Mouse (Mus musculus): ENCODE data around the gene Hoxd10. TPM values are rescaled to one million over a fixed set of nuclear protein-coding genes. Genes with fewer than 3 reads are reported as not detected.

Hoxd10 gene
- total RNA-seq, 2 experiments from 2014 or later, result not detected

DNA sequence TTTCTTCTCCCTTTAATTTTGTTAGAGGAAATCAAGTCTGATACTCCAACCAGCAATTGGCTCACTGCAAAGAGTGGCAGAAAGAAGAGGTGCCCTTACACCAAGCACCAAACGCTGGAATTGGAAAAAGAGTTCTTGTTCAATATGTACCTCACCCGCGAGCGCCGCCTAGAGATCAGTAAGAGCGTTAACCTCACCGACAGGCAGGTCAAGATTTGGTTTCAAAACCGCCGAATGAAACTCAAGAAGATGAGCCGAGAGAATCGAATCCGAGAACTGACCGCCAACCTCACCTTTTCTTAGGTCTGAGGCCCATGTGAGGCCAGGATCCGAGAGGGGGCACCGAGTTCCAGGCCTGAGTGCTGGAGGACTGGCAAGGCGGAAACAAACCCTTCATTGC, 2.3 kb downstream of the Hoxd10 start:
- peak; percentile 48; the same call in 1 of the 2 replicates for ATAC-seq (replicated peaks; ENCODE audit: poor library complexity)

DNA sequence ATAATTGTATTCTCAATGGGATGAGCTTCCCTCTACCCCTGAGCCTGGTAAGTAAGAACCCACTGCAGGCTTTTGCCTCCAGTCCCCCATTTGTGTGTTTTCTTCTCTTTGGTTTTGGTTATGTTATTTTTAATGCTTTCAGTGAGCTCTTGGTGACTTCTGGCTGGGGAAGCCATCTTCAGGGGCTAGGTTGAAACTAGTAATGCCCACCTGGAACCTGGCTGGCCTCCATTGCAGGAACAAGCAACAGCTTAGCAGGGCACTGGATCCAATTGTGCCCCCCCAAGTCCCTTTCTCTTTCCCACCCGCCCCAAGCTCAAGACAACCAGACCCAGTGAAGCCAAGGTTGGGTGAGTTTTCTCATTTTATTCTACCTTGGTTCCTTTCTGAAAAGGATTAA, 3.7 kb downstream of the Hoxd10 start:
- no peak for ATAC-seq (replicated peaks; ENCODE audit: poor library complexity)

DNA sequence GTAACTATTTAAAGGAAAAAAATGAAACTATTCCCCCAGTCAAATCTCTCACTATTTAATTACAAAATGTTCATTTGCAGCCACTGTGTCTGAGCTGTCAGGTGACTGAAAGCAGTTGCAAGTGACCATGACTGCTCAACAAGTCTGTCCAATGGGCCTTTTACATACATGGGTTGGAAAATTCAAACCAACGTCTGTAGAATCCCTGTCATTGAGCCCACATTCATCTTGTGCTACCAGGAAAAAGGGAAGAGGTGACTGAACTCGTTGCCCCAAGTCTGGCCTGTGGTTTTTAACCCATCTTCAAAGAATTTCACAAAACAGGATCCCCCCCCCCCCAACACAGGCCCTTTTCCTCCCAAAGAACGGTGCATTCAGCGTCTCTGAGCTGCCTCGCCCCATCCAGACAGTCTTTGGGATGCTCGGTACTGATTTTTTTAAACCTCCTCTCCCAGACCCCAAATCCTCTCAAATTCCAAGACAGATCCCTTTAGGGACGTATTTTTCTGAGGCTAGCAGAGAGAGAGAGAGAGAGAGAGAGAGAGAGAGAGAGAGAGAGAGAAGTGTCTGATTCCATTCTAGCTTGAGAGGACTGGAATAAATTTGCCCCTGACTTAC, 4.2 kb downstream of the Hoxd10 start:
- no peak for ATAC-seq (replicated peaks; ENCODE audit: poor library complexity)

DNA sequence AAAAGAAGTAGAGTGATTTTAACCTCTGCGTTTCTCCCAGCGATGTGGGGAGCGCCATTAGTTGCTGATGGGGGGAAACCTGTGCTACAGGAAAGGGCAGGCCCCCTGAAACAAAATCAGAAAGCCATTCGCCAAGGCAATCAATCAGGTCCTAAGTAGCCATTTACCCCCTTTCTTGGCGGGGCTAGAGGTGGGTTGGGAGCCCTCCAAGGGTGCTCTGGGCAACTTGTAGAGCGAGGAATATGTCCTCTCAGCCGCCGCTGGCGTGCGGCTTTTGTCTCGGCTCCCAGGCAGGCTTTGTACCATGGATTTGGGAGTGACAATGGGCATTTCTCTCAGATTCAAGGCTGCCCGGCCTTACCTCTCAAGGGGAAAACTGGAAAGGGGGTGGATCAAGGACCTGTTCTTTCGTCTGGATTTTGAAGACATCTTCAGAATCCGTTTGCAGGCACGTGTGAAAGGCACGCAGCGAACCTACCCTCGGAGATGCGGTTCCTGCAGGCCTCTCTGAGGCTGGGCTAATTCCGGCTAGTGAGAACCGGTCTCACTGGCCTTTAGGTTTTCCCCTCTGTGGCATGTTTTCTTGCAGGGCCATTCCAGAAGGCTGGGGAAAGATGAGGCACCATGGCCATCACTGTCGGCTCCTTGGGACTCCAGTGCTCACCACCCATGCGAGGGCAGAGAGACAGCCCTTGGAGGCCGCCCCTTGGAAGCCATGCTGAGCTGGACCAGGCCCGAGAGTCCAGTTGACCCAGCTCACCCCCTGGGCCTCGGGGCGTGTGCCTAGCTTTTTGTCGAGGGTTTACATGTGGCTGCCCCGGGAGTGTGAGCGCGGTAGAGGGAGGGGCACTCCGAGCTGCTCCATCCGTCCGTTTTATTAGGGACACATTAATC, 5.0 kb downstream of the Hoxd10 start:
- ATAC-seq (replicated peaks; ENCODE audit: poor library complexity), result no peak

DNA sequence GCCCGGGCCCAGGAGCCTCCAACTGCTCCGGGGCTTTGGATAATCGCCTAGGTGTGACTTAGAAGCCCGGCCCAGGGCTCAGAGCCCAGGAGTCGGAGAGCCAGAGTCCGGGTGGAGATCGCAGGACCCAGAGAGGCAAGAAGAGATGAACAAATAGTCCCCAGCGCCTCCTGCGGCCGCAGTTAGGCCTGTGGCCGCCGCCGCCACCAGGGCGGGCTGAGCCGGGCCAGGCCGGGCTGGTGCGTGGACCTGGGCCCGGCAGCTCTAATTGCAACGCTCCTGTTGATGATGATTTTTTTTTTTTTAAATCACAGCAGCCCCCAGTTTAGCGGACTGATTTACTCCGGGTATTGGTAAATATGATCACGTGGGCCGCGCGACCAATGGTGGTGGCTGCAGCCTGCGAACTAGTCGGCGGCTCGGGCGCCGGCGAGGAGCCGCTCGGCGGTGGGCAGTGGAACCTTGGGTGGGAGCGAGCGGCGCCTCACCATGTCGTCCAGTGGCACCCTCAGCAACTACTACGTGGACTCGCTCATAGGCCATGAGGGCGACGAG, 5.9 kb downstream of the Hoxd10 start, which contains the start of gene Hoxd9:
Hoxd9 (plus strand) TSS at position 161 of the 555 bp plus-strand sequence.
- ATAC-seq (replicated peaks; ENCODE audit: poor library complexity), result no peak; the same call in 1 of the 2 replicates

DNA sequence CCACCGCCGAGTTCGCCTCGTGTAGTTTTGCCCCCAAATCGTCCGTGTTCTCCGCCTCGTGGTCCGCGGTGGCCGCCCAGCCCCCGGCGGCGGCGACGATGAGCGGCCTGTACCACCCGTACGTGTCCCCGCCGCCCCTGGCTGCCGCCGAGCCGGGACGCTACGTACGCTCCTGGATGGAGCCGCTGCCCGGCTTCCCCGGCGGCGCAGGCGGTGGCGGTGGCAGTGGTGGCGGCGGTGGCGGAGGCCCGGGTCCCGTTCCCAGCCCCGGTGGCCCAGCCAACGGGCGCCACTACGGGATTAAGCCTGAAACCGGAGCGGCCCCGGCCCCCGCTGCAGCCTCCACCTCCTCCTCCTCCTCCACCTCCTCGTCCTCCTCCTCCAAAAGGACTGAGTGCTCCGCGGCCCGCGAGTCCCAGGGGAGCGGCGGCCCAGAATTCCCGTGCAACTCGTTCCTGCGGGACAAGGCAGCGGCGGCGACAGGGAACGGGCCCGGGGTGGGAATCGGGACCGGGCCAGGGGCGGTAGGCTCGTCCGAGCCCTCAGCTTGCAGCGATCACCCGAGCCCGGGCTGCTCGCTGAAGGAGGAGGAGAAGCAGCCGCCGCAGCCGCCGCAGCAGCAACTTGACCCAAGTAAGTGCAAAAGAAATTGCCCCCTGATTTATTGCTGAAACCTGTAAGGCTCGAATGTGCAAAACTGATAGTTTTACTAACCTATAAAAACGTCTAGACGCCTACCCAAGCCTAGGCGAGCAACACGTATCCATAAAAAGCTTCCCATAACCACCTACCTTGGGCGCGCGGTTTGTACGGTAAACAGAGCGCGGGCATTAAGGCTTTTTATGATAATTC, 6.7 kb downstream of the Hoxd10 start:
- ATAC-seq (replicated peaks; ENCODE audit: poor library complexity), result no peak

DNA sequence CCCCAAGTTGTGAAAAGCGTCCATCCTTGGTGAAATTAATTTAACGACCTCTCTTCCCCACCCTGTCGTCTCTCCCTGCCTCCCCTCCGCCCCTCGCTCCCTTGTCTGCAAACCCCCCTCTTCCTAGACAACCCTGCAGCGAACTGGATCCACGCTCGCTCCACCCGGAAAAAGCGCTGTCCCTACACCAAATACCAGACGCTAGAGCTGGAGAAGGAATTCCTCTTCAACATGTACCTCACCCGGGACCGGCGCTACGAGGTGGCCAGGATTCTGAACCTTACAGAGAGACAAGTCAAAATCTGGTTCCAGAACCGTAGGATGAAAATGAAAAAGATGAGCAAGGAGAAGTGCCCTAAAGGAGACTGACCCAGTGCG, 7.3 kb downstream of the Hoxd10 start:
- ATAC-seq (replicated peaks; ENCODE audit: poor library complexity), result no peak

DNA sequence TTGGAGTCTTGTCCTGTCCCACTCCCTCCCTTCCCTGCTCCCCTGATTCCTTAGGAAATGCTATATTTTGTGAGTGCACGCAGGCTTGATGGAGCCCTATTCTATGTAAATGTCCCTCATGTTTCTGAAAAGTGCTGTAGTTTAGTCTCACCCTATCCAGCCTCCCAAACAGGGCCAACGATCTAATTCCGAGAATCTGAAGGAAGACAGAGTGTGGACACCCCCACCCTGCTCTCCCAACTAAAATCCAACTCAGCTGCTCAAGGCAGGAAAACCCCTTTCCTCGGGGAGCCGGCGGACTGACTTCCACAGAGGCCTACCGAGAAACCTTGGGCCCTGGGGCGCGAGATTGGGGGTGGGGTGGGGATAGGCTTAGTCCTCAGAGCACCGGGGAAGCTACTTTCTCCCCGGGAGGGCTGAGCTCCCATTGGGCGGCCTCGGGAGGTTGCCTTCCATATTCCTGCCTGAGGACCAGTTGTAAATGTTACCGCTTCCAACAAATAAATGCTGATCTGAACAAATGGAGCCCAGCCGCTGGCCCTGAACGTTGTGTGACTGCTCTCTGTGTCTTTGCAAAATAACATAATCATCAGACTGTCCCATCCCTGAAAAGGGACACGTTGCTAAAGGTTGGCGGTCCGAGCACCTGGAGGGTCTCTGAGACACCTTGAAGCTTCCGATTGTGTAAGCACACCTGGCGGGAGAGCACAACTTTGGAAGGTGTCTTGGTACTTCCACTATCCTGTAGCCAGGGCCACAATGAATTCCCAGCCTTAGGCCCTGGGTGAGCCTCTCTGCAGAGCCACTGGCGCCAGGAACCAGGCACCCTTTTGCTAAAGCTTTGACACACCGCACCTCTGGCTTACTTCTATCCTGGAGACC, 8.2 kb downstream of the Hoxd10 start:
- ATAC-seq (replicated peaks; ENCODE audit: poor library complexity), result no peak

DNA sequence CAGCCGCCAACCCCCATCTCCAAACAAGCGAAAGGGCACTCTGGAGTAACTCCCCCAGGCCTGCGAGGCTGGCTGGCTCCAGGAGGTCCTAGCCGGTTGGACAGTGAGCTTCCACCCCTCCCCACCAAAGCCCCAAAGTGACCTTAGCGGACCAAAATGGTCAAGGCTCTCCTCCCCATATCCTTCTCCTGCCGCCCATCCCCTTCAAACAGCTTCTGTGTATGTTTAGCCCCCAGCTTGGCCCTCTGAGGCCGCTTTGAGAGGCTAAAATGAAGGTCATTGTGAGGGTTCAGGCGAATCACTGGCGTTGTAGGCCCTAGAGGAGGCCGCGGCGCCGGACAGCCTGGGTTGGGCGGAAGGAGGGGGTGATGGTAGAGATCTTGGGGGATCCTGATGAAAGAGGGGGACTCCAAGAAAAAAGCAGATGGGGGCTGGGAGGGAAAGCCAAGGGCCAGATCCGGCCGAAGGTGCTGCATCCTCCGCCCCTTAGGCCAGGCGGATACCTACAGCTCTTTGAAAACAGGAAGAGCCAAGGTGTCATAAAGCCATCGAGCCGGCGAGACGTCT, 8.9 kb downstream of the Hoxd10 start:
- no peak for ATAC-seq (replicated peaks; ENCODE audit: poor library complexity)

DNA sequence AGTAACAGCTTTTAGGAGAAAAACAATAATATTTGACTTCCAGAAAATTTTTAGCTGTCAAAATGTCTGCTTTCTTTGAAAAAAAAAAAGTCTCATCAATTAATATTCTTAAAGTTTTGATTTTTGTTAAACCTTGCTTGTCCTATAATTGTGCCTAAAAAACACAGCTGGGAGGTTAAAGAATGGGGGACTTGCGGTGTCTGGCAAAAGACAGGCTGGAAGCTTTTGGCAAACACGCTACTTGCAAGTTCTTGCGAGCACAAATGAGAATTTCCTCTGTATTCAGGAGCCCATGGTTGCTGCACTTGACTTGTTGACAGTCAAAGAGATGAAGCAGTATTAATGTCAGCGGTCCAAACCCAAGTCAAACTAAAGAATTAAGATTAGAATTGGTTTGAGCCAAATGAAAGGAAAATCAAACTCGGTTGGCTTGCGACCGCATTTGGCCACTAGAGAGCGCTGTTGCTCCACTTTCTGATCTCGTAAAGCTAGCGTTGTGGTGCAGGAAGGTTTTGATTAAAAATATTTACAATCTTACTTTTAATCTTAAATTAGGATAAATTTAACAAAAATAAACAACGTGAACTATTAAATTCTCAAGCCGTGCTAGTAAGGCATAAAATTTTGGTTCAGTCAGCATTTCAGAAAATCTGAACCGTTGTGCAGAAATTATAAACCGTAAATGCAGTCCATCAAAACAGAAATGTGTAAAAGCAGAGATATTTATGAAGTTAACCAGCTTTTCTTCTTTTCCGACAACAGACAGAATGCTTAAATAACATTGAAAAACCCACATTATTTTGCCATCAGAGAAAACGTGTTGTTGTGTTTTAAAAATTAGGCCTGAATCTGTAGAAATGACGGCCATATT, 10.5 kb downstream of the Hoxd10 start:
- ATAC-seq (replicated peaks; ENCODE audit: poor library complexity), result peak; percentile 54; the same call in 1 of the 2 replicates

DNA sequence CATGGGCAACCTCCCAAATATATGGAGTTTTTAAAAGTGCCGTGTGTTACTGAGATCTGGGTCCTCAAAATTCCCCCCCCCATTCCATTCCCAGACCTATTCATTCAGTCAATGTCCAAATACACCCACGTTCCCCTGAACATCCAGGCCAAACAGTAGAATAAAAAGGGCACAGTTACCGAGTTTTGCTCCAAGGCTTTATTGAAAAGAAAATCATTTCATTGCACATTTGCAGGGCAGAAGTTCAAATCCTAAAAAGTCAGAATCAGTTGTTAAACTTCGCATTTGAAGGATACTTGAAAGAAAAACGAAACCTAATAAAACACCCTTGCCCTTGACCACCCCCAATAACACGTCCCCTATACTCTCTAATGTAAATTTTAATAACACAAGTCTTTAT, 11.1 kb downstream of the Hoxd10 start:
- no peak for ATAC-seq (replicated peaks; ENCODE audit: poor library complexity)

DNA sequence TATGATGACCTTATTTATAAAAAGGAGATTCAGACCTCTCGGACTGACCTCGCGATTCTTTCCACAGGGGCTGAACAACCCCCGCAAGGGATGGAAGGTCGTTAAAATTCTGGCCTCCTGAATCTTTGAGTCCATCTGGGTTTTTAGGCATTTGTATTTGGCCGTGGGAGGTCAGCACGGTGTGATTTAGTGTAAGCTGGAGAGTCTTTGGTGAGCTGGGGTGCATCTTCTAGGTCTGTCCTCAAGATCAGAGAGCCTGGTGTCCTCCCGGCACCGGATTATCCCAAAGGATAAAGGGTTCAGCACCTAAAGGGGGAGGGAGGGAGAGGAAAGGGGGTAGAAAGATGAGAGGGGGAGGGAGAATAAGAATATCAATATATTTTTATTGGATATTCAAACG, 11.6 kb downstream of the Hoxd10 start:
- ATAC-seq (replicated peaks; ENCODE audit: poor library complexity), result no peak

DNA sequence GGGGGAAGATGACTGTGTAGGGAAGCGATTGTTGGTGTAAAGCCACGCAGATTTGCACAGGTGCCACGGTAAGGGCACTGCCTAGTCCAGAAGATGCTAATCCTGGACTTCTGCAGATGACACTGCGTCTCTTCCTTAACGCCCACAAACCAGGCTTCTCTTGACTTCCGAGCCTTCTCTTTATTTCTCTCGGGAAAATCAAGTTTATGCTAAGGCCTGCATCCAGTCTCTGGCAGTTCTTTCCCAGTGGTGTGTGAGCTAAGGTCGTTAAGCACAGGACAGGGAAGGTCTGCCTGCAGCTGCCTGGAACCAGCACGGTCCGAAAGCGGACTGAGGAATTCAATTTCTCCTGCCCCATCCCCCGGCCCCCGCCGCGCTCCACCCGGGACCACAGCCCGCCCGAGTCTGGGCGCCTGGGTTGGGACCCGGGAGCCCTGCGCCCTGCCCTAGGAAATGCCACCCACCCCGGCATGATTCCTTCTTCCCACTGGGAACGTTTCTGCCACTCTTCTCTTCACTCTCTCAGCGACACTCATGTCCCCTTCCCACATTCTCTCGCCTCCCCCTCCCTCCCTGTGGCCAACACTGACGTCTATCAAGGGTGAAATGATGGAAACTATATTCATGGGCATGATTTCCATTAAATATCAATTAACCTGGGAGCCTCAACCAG, 12.1 kb downstream of the Hoxd10 start:
- ATAC-seq (replicated peaks; ENCODE audit: poor library complexity), result no peak

DNA sequence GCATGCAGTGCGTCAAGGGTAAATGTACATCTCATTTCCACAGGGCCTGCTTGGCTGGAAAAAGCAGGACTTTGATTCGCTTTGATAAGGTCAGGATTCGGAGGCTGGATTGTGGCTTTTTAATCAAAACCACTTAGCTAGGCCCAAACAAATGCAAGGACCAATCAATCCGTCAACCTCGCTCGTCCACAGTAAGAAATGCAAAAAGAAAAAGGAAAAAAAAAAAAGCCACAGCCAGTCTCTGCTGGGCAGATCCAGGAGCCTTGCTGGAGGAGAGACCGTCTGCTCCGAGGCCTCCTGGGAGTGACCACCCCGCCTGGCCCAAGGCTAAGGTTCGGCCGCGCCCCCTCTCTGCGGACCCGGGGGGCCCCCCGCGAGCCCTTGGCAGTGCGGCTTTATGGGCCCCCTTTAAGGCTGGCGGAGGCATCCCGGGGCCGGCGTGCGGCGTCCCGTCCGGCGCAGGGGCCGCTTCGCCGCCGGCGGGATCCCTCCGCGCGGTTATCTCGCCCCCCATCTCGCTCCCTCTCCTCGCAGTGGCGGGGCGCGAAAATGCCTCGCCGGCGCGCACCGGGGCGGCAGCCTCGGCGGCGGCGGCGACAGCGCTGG, 12.8 kb downstream of the Hoxd10 start, which contains the start of gene Hoxd8:
Hoxd8 (plus strand) TSS at position 223 of the 606 bp plus-strand sequence.
- no peak for ATAC-seq (replicated peaks; ENCODE audit: poor library complexity)

DNA sequence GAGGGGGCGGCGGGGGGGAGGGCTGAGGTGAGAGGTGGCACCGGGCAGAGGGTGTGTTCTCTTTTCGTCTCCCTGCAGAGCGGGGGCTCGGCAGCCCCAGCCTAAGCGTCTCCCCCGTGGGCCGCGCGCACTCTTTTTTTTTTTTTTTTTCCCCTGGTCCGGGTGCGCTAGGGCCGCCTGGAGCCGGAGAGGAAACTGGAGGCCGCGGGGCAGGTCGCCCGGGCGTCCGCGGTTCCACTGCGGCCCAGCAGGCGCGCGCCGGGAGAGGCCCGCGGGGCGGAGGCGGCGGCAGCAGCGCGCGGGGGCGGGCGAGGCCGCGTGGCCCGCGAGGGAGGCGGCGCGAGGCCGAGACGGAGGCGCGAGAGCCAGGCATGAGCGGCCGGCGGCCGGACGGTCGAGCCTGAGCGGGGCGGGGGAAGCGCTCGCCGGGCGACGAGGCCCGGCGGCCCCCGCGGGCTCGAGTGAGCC, 13.3 kb downstream of the Hoxd10 start:
- ATAC-seq (replicated peaks; ENCODE audit: poor library complexity), result no peak

DNA sequence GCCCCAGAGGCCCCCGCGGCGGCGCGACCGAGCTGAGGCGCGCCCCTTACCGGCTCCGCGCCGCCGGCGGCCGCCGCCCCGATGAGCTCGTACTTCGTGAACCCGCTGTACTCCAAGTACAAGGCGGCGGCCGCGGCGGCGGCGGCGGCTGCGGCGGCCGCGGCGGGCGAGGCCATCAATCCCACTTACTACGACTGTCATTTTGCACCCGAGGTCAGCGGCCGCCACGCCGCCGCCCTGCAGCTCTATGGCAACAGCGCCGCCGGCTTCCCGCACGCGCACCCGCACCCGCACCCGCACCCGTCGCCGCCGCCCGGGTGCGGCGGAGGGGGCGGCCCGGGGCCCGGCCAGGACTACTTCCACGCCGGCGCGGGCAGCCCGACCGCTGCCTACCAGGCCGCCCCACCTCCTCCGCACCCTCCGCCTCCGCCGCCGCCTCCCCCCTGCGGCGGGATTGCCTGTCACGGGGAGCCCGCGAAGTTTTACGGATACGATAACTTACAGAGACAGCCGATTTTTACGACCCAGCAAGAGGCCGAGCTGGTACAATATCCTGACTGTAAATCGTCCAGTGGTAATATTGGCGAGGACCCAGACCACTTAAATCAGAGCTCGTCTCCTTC, 13.9 kb downstream of the Hoxd10 start:
- 0 out of 2 replicates have a peak, but pooled peaks have one; percentile 14 for ATAC-seq (replicated peaks; ENCODE audit: poor library complexity)

DNA sequence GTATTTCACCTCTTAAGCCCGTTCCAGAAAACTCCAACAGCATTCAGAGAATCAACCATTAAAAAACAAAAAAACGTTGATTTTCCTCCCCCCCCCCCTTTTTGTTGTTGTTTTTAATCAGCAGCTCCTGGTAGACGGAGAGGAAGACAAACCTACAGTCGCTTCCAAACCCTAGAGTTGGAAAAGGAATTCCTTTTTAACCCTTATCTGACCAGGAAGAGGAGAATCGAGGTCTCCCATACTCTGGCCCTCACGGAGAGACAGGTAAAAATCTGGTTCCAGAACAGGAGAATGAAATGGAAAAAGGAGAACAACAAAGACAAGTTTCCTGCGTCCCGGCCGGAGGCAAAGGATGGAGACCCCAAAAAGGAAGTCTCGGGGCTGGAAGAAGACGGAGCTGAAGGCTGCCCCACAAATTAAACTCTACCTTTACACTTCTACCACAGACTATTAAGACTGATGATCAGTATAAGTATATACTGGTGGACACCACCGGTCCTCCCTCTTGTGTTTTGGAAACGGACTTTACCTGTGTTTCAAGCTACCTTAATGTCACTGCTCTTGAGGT, 14.8 kb downstream of the Hoxd10 start:
- no peak for ATAC-seq (replicated peaks; ENCODE audit: poor library complexity)

Measured in megakaryocyte progenitor cell, adult 5-6 weeks (primary cell).